Mouse (Mus musculus) skeletal muscle tissue, adult 2 months (tissue): ENCODE measurements around the gene Kif6.

ENCODE experiments used
- DNase-seq: peaks from one replicate; pipeline ENCODE4 v3.0.0-alpha.2; 2012; ENCODE audit warnings: low read depth, low spot score

Gene Kif6

DNA sequence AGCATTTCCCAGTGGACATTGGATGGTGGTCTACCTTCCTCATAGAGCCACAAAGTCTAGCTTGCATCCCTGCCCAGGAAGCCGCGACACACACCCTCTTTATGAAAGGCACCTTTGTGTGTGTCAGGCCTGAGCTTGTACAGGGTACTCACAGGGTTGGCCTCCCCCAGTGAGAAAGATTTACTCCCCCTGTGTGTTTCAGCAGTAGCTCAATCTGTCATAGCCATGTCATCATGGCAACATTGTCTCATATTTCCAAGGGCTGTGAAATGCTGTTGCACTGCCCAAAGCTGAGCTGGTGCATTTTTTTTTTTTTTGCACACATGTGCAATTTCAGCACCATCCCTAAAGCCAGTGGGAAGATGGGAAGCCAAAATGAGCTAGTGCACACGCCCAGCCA, 224.3 kb downstream of the Kif6 start:
- DNase-seq, result no peak

DNA sequence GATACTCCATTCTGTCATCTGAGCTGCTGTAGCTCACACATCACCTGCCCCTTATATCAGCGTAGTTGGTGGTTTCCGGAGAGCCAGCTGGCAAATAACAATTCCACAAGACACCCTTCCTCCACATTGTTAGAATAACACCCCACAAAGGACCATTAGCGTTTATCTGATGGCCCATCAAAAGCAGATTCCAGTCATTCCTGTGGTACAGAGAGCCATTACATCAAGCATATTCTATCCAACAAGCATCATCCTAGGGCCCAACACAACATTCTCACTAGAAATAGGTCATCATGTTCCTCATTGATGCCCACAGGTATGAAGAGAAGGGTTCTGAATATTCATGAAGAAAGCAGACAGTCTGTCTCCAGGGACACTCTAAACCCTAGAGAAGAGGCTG, 236.3 kb downstream of the Kif6 start:
- DNase-seq, result no peak

- peak; percentile 66 for DNase-seq
These were observed 237.2 kb downstream of the Kif6 start for GRCm38 (mm10) chr17:49852183-49852582.

DNA sequence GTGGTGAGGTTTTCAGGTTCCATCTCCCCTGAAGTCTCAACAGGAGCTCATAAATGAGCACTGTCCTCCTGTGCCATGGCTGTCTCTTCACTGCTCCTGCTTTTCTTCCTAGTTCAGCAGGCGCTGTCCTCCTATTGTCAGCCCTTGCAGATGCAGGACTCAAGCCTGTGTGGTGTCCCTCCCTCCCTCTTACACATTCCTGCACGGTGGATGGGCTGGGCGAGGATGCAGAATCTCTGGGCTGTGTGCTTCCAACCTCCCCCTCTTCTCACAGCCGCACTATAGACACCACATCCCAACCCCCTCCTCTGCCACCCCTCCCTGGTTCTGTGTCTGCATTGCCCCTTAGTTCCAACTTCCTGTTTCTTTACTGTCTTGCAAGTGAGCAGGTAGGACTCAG, 240.8 kb downstream of the Kif6 start:
- no peak for DNase-seq

- no peak for DNase-seq
These were observed 245.3 kb downstream of the Kif6 start for GRCm38 (mm10) chr17:49860057-49860816.

DNA sequence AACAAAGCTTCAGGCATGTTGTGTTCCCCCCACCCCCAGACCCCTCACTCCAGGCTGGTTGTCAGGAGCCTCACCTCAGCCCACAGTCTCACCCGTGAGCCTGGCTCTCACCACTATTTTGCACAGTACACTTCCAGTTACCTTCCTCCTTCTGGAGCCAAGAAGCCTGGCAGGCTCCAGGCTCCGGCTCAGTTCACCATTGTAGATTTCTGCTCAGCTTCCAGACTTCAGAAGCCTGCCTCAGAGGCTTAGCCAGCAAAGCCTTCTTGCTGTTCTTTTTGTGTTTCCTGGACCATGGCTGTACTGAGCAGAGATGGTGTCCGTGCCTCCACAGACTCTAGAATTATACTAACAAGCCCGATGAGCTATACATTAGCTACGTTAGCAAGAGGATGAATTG, 248.7 kb downstream of the Kif6 start:
- no peak for DNase-seq

- no peak for DNase-seq
These were observed 250.7 kb downstream of the Kif6 start for GRCm38 (mm10) chr17:49865604-49866003.

DNA sequence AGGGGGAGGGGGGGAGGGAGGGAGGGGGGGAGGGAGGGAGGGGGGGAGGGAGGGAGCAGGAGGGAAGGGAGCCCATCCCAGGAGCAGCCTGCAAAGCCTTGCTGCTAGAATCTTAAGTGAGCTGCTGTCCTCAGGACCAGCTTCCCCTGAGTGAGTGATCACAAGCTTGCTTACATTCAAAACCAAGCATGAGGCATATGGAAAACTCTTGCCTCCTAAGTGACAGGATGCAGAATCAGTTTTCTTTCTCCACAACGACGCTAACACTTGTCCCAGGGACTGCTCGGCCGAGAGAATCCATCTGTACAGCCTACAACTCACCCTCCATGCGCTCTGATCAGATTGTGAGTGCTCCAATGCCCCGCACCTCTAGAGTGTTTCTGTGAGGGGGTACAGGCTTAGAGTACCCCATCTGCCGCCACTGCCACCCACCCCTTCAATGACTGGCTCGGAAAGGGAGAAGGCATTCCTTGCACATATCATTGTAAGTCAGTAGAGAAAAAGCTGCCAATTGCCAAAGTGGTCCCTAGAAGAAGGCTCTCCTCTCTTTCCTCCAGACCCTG, 251.8 kb downstream of the Kif6 start:
- no peak for DNase-seq

GRCm38 (mm10) chr17:49867321-49868137, 252.6 kb downstream of the Kif6 start:
- no peak for DNase-seq

DNA sequence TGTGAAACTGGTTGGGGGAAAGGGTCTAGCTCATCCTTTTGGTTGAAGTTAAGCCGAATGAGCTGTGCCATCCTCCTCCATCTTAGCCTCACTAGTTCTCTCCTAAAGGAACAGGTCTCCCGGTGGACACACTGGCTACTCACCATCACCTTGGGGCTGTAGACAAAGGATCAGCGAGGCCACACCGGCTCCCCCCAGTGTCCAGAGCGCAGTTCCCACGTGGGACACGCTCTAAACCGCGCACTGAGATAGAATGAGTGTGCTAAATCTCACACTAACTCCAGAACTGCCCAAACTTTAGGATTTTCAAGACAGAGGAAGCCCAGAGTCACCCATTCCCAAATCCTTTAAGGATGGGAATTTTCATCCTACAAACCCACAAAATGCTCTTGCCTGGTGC, 254.3 kb downstream of the Kif6 start:
- DNase-seq, result no peak

GRCm38 (mm10) chr17:49872305-49872704, 257.4 kb downstream of the Kif6 start:
- no peak for DNase-seq

DNA sequence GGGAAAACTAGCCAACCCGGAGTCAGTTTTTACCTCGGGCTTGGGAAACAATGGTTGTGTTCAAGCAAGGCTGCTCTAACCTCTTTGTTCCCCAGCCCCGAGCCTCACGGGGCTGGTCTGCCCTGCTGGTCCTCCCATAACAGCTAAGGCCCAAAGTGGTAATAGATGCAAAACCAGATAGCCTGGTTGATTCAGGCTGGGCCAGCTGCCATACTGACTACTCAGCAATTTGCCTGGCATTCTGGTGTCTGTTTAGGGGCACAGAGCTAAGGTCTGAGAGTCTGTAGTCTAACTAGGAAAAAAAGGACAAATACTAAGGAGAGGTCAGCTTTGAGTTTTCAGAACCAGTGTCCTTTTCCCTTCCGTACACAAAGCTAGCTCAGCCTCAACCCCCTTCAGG, 259.8 kb downstream of the Kif6 start:
- no peak for DNase-seq

DNA sequence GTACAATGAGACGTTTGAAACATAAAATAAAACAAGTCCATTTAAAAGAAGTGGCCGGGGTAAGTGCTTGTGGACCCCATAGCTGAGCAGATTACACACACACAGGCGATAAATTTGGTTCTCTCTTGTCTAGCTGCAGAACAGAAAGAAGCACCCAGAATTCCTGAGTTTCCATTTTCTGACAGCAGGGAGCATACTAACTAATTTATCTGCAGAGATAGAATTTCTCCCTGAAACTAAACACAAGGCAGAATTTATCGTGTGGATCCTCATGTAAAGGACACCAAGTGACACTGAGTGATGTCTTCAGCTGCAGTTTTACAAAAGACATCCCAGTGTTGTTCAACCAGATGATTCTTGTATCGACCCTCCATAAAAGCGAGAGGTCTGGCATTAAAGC, 260.5 kb downstream of the Kif6 start:
- DNase-seq, result no peak

DNA sequence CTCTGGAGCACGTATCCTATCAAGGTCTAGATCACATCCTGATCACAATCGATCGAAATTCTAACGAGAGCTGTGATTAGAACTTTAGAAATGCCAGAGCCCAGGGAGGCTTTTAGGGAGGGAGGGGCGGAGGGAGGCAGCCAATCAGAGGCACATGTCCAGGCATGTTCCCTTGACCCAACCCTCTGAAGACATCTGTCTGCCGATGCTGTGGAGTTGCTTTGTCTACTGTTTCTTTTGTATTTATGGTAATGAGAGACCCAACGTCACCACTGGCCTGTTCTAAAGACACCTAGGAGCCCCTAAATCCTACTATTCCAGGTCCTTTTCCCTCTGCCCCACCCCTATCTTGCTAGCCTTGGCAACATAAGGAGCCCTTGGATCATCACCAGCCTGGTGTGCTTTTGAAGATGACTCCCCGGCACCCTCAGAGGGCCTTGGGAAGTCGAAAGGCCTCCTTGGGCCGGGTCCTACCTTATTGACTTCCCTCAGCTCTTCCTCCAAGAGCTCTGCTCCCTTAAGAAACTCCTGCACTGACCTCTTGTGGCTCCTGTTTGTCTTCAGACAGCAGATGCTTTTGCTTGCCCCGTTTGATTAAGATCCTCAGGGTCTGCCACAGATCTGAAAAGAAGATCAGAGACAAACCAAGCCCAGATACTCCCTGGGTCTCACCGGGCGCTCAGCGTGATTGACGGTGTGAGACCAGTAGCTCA, 261.2 kb downstream of the Kif6 start:
- DNase-seq, result no peak

DNA sequence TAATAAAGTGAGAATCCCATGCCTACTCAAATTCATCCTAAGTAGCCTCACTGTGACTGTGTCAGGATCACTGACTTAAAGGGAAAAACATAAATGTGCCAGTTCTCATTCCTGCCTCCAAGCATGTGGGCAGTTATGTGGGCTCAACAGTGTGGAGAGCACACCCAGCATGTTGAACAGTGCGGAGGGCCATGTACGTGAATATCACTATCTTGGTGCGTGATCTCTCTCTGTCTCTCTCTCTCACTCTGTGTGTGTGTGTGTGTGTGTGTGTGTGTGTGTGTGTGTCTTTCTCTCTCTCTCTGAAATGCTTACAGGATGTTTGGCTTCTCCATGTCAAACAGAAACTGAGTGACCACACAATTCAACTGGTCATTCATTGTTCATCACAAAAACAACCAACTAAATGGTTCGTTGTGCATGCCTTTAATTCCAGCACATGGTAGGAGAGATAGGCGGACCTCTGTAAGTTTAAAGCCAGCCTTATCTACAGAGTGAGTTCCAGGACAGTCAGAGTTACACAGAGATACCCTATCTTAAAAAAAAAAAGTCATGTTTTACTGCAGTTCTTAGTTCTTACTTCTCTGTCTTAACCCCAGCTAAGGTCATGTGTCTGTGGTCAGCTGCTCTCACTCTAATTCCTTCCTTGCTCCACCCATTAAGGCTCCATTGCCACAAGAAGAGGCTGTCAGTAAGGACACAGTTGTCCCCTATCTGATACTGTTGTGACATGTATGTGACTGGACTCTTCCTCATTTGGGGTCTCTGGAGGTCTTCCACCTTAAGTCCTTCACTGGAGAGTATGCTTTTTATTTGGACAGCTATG, 266.2 kb downstream of the Kif6 start:
- no peak for DNase-seq

DNA sequence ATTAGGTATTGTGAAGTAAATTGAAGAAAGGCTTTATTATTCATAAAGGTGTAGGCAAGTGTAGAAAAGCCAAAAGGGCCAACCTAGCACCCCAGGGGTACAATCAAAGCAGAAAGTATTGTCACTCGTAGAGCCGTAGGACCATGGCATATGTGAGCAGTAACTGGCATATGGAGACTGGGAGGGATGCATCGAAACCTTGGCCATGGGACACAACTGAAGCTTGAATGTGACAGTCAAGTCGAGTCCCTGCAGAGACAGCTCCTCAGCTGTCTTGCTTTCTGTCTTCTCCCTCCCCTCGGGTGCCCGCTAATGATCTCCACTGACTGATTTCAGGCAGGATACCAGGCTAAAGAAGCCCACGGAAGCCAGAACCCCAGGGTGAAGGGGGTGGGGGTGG, 266.9 kb downstream of the Kif6 start:
- no peak for DNase-seq

DNA sequence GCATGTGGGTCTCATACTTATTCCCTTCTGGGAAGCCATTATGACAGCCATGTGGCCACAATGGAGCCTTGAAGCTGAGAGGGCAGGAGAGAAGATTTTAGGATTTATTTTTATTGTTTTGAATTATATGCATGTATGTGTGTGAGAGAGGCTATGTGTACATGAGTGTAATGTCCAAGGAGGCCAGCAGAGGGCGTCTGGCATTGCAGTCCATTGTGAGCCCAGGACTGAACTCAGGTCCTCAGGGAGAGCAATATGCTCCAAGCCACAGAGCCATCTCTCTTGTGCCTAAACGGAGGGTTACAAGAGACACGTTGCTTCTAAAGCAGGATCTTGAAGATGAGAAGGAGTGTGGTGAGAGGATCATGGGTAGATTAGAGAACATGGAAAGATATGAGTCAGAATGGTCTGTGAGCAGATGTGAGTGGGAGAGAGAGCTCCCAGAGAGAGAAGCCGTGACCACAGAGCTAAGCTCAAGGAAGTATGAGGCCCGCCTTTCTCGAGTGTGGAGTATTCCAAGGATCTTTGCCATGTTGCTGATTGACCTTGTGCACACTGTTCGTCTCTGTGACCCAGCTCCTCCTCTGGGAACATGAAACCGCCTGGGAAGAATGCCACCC, 268.3 kb downstream of the Kif6 start:
- no peak for DNase-seq

DNA sequence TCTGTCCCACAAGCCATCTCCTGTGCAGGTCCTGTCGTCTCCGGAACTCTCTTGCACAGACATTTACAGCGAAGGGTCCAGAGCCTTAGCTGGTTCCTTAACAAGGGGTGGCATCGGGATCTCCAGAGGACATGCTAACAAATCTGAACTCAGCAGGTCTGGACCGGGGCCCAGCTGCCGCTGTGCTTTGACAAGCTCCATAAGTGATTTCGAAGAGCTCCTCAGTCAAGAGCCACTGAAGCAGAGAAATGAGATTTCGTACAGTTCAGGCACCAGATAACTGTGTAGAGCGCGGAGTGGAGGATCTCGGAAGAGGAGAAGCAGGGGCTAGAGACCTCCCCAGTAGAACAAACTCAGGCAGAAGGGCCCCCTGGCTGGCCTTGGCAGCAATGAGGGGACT, 270.1 kb downstream of the Kif6 start:
- DNase-seq, result no peak

GRCm38 (mm10) chr17:49889629-49890028, 274.7 kb downstream of the Kif6 start:
- no peak for DNase-seq

DNA sequence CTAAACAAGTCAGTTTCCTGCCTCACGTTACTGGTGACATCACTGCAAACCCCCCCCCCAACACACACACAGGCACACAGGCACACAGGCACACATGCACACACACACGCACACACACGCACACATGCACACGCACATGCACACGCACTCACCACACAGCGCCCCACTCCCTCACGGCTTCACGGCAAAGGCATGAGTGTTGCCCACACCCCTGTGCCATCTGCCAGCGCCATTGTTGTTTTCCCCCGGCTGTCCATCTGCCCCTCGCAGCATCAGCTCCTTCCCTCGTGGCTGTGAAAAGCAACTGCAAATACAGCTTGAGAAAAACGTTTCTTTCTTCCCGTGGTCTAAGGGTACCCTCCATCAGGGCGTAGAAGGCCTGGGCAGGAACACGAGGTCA, 275.9 kb downstream of the Kif6 start:
- DNase-seq, result no peak

DNA sequence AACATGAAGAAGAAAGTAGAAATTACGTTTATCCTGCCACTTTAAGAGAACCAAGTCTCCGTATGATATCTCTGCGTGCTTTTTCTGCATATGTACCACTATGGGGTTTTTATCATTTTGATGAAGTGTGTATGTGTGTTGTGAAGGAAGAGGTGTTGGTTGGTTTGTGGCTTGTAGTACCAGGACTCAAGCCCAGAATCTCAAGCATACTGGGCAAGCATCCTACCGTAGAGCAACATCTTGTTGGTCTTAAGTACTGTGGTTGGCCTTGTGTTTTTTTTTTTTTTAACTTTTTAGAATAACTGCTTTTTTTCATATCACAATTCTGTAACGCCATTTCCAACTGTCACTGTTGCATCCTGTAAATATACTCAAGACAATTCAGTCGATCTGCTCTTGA, 277.5 kb downstream of the Kif6 start:
- DNase-seq, result no peak
